Mouse (Mus musculus): ENCODE data around the gene Ptges.

Gene Ptges

DNA sequence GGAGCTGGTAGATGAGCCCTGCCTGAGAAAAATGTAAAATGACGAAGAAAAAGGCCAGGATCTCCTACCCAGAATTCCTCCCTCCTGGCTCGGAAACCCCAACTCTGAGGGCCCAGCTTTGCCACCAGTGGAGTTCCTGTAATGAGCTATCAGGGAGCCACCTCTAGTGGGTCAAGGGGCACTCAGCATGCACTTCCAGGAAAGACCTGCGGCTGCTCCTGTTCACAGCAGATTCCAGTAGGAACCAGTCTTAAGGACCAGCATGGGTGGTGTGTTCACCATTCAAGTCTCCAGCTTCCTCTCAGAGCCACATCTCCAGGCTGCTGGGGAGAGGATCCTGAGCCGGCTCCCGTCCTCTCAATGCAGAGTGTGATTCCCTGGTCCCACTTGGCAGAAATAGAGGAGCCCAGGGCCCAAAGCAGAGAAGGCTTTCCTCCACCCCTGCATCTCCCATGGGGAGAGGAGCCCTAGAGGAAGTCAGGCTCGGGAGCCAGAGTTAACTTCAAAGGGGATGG, 28.0 kb downstream of the Ptges start:
- no peak for DNase-seq (ENCODE audit: low read depth, low spot score)

DNA sequence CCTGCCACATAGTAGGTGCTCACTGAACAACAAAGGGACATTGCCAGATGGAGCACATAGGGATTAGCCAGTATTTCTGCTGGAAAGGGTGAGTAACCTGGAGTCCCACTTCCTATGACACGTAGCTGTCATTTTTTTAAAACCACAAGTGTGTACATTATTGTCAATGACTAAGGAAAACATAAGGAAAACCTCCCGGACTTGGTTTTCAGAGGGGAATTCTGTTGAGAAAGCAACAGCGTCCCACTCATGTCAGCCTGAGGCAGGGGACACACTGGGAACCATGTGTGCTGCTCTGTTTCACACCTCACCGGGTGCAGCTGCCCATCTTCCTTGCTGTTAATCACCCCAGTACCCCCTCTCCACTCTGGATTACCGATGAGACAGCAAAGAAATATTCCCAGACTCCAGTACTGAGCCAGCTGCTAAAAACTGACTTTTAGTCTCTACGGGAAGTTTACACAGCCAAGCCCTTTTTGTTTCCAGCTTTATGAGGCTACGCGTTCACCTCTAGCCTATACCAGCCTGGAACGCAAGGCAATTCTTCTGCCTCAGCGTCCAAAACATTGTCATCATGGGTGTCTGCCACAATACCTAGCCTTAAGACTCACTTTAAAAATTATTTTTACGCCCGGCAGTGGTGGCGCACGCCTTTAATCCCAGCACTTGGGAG, 30.1 kb downstream of the Ptges start:
- DNase-seq (ENCODE audit: low read depth, low spot score) = no peak

DNA sequence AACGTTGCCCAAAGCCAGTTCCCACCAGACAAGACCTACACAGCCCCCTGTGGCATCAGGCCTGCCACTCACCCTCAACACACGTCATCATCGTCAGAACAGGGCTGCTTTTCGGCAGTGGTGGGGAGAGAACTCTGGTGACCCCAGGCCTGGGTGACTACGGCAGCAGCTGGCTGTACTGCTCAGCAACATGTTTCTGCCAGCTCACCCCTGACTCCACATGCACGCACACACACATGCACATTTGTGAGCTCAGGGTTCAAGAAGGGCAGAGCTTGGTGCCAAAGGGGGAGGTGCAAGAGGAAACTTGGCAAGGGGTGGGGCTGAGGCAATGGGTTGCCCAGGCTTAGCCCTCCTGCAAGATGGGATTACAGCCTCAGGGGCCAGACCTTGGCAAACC, 32.4 kb downstream of the Ptges start:
- DNase-seq (ENCODE audit: low read depth, low spot score) = peak; percentile 41

DNA sequence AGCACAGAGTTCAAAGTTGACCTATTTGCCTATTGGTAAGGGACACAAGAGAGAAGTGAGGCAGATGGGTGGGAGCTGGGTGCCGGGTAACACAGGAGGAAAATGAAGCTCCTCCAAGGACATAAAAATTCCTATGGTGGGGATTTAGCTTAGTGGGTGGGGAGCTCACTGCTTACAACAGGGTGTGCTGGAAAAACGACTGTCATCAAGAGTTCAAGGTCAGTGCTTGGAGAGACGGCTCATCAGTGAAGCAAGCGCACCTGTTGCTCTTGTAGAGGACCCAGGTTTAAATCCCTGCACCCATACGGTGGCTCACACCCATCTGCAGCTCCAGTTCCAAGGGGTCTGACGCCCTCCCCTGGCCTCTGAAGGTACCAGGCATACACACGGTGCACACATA, 35.7 kb downstream of the Ptges start:
- DNase-seq (ENCODE audit: low read depth, low spot score) = no peak

DNA sequence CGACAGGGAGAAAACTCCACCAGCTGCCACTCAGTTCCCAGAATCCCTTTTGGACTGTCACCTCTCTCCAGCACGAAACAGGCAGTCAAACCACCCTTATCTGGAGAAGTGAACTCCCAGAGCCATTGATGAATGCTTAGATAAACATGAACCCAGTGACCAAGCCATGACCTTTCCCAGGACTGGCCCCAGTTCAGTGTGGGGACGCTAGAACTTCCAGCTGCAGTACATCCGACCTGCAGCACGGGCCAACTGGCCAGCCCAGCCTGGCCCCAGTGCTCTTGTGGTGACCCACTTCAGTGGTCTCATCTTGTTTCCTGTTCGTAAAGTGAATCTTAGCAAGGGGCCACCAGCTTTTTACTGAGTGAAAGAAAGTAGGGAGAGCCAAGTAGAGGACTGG, 36.3 kb downstream of the Ptges start:
- DNase-seq (ENCODE audit: low read depth, low spot score) = no peak

DNA sequence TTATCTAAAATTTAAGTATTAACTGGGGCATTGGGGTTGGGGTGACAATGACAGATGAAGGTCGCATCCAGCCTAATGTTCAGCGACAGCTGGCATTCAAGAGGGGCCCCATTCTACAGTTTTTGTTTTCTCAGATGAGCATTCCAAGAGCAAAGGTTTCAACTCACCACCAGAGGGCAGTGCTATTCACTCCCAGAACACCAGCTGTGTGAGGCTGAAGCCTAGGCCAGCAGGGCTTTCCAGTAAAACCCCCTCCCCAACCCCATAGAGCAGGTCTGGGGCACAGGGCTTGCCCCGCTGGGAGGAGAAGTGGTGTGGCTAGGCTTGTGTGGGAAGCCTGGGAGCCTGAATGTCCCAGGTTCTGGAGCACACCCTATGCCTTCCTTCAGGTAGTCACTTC, 38.7 kb downstream of the Ptges start:
- DNase-seq (ENCODE audit: low read depth, low spot score) = peak; percentile 42

DNA sequence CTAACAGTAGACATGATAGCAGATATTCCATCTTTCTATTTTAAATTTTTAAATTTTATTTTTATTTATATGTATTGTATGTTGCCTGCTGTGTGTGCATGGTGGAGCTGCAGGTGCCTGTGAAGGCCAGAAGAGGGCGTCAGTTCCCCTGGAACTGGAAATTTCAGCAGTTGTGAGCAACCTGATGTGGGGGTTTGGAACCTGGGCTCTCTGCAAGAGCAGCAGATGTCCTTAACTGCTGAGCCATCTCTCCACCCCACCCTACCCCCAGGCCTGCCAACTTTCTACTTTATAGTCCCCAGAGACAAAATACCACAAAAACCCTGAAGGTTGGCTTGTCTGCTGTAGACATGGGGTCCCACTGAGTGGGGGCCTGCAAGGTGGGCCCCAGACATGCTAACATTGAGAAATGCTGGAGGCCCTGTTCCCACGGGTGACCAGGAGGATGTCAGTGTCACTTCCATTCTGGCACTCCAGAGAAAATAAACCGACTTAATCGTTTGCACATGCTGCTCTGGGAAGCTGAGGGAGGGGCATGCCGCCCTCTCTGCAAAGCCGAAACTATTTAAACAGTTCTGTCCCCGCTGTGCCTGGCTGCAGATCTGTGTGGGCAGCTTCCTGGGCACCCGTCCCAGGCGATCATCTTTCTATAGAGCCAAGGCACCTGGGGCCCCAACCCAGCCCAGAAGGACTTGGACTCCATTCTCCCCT, 44.1 kb downstream of the Ptges start:
- no peak for DNase-seq (ENCODE audit: low read depth, low spot score)

DNA sequence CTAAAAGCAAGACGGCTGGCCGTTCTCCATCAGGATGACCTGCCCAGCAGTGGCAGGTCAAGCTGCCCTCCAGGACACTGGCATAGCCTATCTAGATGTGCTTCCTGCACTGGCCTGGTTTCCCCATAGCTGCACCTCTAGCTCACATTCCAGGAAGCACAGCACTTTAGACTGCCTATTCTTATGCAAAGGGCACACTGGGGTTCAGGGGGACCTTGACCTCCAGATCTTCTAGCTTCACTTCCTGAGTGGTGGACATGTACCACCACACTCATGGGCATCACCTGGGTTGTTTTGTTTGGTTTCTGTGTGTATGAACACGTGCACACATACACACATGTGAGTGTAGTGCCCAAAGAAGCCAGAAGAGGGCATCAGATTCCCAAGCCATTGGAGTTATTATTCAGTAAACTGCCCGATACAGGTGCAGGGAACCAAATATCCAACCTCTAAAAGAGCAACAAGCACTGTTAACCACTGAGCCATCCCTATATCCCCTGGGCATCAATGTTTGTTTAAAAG, 44.8 kb downstream of the Ptges start:
- DNase-seq (ENCODE audit: low read depth, low spot score) = no peak

DNA sequence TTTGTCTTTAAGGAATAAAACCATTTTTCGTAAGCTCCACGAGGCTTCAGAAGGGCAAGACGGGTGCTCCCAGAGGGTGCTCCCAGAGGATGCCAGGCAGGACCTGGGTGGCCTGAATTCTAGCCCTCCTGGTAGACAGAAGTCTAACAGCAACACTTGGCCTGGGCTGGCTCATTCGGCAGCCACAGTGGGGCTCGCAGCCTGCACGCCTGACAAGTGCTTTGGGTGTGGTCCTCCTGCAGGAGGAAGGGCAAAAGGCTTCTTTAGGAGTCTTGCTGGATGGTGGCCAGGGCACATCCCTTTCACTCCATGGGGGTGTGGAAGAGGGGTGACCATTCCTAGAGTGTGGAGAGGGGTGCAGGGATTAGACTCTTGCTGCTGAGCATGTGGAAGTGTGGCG, 48.4 kb downstream of the Ptges start:
- no peak for DNase-seq (ENCODE audit: low read depth, low spot score)

DNA sequence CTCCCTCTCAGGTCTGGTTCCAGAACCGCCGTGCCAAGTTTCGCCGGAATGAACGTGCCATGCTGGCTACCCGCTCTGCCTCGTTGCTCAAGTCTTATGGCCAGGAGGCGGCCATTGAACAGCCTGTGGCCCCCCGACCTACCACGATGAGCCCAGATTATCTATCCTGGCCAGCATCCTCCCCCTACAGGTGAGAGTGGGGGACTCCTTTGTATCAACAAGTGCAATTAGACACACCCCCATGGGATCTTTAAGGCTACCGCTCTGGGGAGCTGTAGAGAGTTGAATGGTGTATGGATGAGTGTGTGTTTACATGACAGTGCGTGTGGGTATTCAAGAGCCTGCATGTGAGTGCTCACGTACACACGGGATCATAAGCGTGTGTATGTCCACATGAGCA, 50.2 kb downstream of the Ptges start:
- DNase-seq (ENCODE audit: low read depth, low spot score) = no peak

DNA sequence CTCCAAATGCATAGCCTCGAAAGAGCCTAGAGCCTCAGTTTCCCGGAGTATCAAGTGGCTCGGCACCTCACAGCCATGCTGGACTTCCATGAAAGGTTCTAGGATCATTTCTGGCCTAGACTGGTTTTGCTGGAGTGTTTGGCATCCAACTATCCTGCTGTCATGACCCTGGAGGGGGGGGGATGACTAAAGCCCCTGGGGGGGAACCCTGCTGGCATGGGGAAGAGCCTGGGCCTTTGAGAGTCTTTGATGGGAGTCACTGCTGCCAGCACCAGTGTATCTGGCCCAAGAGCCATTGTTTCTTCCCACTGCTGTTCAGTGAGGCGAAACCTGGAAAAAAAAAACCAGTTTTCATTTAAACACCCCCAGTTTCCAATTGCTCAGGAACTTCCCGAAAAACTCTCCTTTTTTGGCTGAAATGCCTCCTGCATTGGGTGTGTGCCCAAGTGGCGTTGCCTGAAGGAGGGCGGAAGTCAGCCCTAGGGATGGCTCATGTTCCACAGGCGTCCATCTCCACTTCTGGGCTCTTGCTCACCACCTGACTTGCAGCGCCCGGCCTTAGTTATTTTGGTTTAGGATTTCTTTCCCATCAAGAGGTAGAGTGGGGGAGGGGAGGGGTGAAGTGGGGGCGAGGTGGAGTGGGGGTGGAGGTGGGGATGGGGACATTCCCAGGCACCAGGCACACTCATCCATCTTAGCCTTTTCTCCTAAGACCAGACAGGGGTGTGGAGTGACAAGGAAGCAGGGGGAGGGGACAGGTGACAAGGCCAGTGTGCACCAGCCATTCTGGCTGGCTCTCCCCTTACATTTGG, 53.8 kb downstream of the Ptges start:
- DNase-seq (ENCODE audit: low read depth, low spot score) = no peak

DNA sequence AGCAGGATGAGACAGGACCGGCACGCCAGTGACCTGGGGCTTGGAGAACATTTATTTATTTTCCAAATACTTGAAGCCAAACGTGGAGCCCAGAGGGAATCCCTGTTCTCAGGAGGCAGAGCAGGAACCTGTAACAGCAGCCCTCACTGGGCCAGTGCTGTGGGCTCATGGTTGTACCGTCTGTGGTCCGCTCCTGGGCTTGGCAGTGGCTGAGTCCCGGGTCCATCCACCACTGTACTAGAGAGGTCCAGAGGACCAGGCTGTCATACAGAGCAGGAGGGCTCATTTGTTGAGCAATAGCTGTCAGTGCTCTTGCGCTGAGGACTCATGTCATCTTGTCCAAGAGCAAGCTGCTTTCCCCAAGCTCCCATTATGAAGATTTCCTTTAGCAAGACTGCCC, 54.6 kb downstream of the Ptges start:
- DNase-seq (ENCODE audit: low read depth, low spot score) = no peak

DNA sequence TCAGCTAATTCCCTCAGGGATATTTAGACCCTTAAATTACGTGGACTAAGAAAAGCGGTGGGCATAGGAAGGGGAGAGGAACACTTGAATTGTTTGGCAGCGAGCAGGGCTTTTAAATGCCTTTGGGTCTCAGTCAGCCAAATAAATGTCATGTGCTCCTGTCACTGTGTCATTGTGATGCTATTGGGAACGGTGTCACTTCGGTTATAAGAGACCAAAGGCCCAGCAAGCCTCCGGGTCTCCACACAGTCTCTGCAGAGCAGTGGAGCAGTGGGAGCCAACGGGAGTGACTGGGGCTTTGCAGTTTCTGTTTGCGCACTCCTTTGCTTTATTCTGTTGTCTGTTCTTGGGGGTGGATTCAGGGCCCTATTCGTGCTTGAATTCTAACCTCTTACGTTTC, 55.2 kb downstream of the Ptges start:
- DNase-seq (ENCODE audit: low read depth, low spot score) = no peak

DNA sequence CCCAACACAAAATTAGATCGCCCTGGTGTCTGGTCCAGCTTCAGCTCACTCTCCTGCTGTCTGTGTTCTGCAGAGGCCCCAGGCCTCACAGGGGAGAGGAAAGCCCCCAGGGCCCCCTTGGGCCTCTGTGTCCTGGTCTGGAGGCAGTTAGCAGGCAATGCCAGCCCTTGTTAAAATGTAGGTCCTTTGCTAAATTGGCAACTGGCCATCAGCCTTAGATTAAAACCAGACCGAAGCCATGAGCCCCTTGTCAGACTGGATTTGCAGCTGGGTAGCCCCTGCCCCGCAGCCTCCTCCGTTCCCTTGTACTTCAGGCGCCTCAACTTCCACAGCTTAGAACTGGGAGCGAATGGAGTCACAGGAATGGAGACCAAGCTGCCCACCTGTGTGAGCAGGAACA, 57.0 kb downstream of the Ptges start:
- no peak for DNase-seq (ENCODE audit: low read depth, low spot score)

DNA sequence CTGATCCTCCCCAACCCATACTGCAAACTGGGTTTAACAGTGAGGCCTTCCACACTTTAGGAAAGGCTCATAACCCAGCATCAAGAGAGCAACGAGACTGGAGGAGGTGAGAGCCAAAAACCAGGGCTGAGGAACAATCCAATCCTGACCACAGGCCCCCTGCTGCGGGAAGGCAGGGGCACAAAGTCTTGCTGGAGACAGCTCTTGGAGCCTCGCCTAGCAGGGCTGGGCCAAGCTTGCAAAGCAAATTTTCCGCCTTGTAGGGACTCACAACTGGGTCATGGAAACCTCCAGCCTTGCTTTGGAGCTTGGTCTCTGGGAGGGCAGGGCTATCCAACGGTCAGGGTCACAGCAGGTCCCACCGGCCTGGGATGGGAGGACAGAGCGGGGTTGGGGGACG, 58.8 kb downstream of the Ptges start:
- no peak for DNase-seq (ENCODE audit: low read depth, low spot score)

DNA sequence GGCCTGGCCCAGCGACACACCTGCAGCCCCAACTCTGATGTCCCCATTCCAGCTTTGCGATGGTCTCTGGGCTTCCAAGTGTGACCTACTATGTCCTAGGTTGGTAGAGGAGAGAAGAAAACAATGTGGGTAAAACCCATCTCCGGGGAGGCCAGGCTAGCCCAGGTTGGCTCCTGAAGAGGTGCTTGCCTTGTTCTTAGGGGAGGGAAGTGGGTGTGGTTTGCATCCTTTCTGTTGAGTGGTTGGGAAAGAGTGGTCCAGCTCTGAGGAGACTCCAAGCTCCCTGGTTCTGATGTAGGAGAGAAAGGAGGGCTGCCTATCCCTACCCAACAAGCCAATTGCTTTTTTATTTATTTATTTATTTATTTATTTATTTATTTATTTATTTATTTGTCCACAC, 64.2 kb downstream of the Ptges start:
- no peak for DNase-seq (ENCODE audit: low read depth, low spot score)

DNA sequence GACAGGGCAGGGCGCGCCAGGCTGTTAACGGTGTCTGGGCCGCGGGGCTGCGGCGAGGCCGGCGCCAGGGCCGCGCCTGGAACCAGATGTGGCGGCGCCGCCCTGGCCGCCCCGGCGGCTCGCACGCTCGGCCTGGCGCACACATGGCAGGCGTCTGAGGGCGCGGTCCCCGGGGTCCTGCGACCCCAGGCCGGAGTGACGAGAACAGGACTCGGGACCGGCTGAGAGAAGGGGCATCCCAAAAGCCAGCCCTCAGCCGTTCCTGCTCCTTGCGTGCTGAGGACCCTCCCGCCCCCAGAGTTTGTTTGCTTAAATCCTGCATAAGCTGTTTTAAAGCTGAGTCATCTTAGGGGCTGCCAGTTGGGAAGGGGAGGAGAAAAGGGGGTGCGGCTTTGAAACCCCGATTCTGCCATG, 64.7 kb downstream of the Ptges start:
- DNase-seq (ENCODE audit: low read depth, low spot score) = no peak

DNA sequence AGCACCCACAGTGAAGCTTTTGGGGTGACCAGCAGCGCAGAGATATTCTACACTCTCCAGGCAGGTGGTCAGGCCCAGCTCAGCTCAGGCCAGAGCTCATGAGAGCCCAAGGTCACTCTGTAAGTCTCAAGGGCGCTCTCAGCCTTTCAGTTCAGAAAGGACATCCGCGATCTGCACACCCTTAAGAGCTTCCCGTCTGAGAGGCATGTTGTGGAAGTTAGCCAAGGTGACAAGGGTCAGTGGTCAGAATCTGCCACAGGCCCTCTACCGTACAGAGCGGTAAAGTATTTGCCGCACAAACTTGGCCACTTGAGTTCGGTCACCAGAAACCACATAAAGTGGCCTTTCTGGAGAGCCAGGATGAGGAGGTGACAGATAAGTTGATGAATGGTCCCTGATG, 66.1 kb downstream of the Ptges start:
- no peak for DNase-seq (ENCODE audit: low read depth, low spot score)

DNA sequence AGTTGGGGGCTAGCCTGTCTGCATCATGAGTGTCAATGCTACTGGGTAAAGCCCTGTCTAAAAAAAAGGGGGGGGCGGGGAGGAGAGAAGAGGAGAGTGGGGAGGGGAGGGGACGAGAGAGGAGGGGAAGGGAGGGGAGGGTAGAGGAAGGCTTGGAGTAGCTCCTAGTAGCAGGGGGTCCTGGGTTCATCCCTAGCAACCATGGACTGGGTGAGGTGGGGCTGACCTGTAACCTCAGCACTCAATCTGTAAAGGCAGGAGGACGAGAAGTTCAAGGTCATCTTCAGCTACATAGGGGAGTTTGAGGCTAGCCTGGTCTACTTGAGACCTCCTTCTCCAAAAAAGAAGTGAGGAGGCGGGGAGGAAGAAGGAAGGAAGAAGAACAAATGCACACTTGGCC, 67.6 kb downstream of the Ptges start:
- no peak for DNase-seq (ENCODE audit: low read depth, low spot score)

DNA sequence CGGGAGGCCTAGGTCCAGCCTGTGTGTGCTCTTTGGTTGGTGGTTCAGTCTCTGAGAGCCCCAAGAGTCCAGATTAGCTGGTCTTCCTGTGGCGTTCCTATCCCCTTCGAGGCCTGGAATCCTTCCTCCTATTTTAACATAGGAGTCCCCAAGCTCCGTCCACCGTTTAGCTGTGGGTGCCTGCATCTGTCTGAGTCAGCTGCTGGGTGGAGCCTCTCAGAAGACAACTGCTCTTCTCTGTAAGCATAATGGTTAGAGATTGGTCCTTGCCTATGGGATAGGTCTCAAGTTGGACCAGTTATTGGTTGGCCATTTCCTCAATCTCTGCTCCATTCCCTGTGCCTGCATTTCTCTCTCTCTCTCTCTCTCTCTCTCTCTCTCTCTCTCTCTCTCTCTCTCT, 69.9 kb downstream of the Ptges start:
- no peak for DNase-seq (ENCODE audit: low read depth, low spot score)

DNA sequence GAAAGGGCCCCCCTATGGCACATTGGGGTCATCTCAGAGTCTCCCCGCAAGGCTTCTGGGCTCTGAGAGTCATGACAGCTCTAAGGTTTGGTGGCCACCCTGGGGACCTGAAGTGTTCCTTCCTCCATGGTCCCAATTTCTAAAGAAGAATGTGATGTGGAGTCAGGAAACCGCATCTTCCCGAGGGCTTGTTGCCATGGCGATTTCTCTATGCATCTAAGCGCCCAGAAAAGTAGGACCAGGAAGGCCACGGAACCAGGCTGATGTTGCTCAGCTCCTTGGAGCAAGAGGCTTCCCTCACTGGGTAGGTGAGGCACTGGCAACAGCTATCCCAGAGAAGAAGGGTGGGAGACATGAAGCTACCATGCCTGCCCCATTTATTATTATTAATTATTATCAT, 72.6 kb downstream of the Ptges start:
- no peak for DNase-seq (ENCODE audit: low read depth, low spot score)

DNA sequence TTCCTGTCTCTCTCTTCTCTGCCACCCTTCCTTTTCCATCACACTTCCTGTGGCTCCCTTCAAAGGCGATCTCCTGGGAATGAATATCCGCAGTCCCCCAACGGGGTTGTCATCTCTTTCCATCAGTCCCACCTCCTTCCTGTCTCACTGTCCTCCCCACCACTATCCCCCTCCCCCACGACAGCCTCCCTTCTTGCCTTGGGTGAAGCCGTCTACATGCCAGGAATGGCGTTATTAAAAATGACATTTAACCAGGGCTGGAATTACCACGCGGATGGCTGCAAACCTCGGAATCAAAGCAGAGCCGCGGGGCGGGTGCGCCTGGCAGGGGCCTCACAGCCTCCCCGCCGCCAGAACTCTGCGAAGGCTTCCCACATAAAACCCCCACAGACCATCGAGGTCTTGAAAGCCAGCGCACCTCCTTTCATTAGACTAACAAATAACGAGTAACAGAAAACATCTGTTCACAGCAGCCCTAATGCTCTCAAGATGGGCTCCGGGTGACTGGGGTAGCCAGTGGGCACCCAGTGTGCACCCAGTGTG, 76.8 kb downstream of the Ptges start:
- no peak for DNase-seq (ENCODE audit: low read depth, low spot score)

Measured in CD4-positive helper T cell, adult 2 months (primary cell).